Mouse (Mus musculus) CH12.LX (cell line): ENCODE results near the gene Dynll2.

ENCODE experiments used
- CHD1 ChIP-seq: IDR thresholded peaks from 2 replicates; pipeline ENCODE4 v1.6.1; 2012; ENCODE audit warnings: low read depth, low read length, improper control_type of control experiment, inconsistent platforms
- CTCF ChIP-seq, 2 experiments: IDR thresholded peaks in 1 of 2; conservative IDR thresholded peaks in 1 of 2; 2 replicates each; pipeline ENCODE4 v1.5.1; 2011 to 2012; ENCODE audit warnings: low read depth in 2 of 2, low read length in 2 of 2, improper control_type of control experiment in 1 of 2, inconsistent platforms in 1 of 2, mild to moderate bottlenecking in 1 of 2, moderate library complexity in 1 of 2
- HCFC1 ChIP-seq: IDR thresholded peaks from 2 replicates; pipeline ENCODE4 v1.6.1; 2012; ENCODE audit warnings: low read depth, mild to moderate bottlenecking, inconsistent platforms, low read length, improper control_type of control experiment
- KAT2A ChIP-seq: IDR thresholded peaks from 2 replicates; pipeline ENCODE4 v1.6.1; 2012; ENCODE audit warnings: low read length, improper control_type of control experiment, inconsistent platforms; ENCODE audit not compliant: insufficient replicate concordance
- MAFK ChIP-seq: IDR thresholded peaks from 2 replicates; pipeline ENCODE4 v1.6.1; 2011; ENCODE audit warnings: low read length, improper control_type of control experiment; ENCODE audit not compliant: insufficient replicate concordance
- MAX ChIP-seq: IDR thresholded peaks from 2 replicates; pipeline ENCODE4 v1.6.1; 2011; ENCODE audit warnings: low read length, improper control_type of control experiment
- MAZ ChIP-seq: IDR thresholded peaks from 2 replicates; pipeline ENCODE4 v1.6.1; 2012; ENCODE audit warnings: low read depth, mild to moderate bottlenecking, inconsistent platforms, low read length, improper control_type of control experiment, moderate library complexity
- MXI1 ChIP-seq: IDR thresholded peaks from 2 replicates; pipeline ENCODE4 v1.6.1; 2011; ENCODE audit warnings: mild to moderate bottlenecking, low read depth, low read length, improper control_type of control experiment
- MYC ChIP-seq: IDR thresholded peaks from 2 replicates; pipeline ENCODE4 v1.6.1; 2011; ENCODE audit warnings: low read depth, mild to moderate bottlenecking, improper control_type of control experiment, low read length
- POLR2A ChIP-seq: IDR thresholded peaks from 2 replicates; pipeline ENCODE4 v1.6.1; 2011; ENCODE audit warnings: low read depth, mild to moderate bottlenecking, improper control_type of control experiment, low read length
- SIN3A ChIP-seq: IDR thresholded peaks from 2 replicates; pipeline ENCODE4 v1.6.1; 2012; ENCODE audit warnings: low read length, improper control_type of control experiment, inconsistent platforms
- UBTF ChIP-seq: IDR thresholded peaks from 2 replicates; pipeline ENCODE4 v1.6.1; 2012; ENCODE audit warnings: low read depth, mild to moderate bottlenecking, inconsistent platforms, low read length, improper control_type of control experiment, moderate library complexity
- USF2 ChIP-seq: conservative IDR thresholded peaks from 2 replicates; pipeline ENCODE4 v1.6.1; 2011; ENCODE audit warnings: low read depth, low read length, improper control_type of control experiment

DNA sequence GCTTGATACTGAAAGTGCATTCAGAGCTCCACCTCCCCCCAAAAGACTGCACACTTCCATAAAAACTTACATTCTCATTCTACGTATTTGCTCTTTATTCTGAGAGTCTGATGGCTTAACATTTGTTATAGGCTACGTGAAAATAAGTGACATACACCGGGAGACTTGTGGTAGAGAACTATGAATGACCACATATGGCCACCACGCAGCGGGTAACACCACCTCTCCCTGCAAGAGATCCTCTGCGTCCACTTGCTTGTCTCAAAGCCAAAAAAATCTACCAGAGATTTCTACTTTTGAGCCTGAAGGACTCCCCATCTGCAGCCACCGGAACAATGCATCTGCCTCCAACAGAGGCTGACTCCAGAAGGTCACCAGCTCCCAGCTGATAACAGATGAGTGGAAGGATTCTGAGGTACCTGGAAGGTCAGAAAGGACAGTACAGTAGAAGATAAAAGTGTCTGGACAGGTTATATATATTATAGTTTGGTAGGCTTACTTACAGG lies 24.6 kb upstream of the Dynll2 start:
- no peak for TF ChIP-seq USF2
- no peak for TF ChIP-seq CTCF (conservative IDR thresholded peaks at IDR 0.05 in 1 of 2, IDR thresholded peaks at IDR 0.05 in 1 of 2; ENCODE audit: low read depth in 2 of 2, low read length in 2 of 2)
- TF ChIP-seq KAT2A: 0 out of 2 replicates have a peak, but pooled peaks have one; percentile 33
- no peak for TF ChIP-seq MAFK
- TF ChIP-seq MYC: no peak; the same call in none of the 2 replicates
- TF ChIP-seq POLR2A: no peak
- TF ChIP-seq MXI1: peak; percentile 42; the same call in 1 of the 2 replicates
- TF ChIP-seq MAZ: 0 out of 2 replicates have a peak, but pooled peaks have one; percentile 17
- TF ChIP-seq SIN3A: peak; percentile 73; the same call in 1 of the 2 replicates
- peak; percentile 93 for TF ChIP-seq CHD1
- TF ChIP-seq MAX: peak; percentile 66; the same call in 1 of the 2 replicates
- TF ChIP-seq UBTF: no peak
- TF ChIP-seq HCFC1: no peak
